Mouse (Mus musculus) adrenal gland, adult 2 months (tissue): Measurements from ENCODE around the gene Qdpr. TPM values are rescaled to one million over a fixed set of nuclear protein-coding genes. Genes with fewer than 3 reads are reported as not detected.
A peak's percentile ranks its signal among the peaks of the same experiment; 100 is the strongest.

Experiments
- DNase-seq: peaks from one replicate; pipeline ENCODE4 v3.0.0; 2021
- long read RNA-seq: library from polyadenylated mRNA; stranded (forward); transcript quantifications from one replicate; pipeline ENCODE4 v2.0.0, GENCODE M21; 2021
- polyA plus RNA-seq: library from polyadenylated mRNA; depleted of rRNA; stranded (reverse); fragments of >200 nt; gene quantifications from 2 replicates; pipeline ENCODE4 v1.2.3, GENCODE M21; 2012; rRNA removed
- total RNA-seq, 2 experiments: library from RNA; stranded (reverse); gene quantifications; 2 replicates each; pipeline ENCODE4 v1.2.3; 2021

Gene Qdpr
- total RNA-seq (100 to 1,000 TPM; 106 to 138 TPM), polyA plus RNA-seq (91.6 and 107 TPM in 2 replicates)
- long read RNA-seq, transcript Qdpr-201 (7 exons, 1,380 nt), result major isoform, 105 of 115 reads
- long read RNA-seq, partial matches to known transcripts, result 1 of 115 reads
- long read RNA-seq, other reads (novel, unspliced or antisense), result 9 of 115 reads

GRCm38 (mm10) chr5:45449831-45450716, at the start of gene Qdpr:
Gene Qdpr, minus strand, starts transcription at chr5:45450236.
- DNase-seq, result peak; percentile 96

DNA sequence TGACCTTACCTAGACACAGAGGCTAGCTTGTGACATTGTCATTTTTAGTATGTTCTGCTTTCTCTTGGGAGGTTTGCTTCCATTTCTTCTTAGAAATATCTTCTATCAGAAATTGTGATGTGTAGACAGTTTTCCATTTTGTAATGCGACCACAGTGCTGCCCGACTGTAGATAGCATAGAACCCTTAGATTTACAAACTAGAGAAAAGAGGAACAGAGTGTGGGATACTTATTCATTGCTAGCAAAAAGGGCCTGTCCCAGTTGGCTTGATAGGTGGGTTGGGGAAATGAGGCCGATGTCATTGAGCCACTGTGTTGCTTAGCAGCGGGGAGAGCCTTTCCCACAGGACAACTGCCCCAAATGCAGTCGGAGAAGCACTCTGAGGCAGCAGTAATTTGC, 47.5 kb upstream of the Qdpr start:
- DNase-seq, result no peak

GRCm38 (mm10) chr5:45496930-45497550, 47.0 kb upstream of the Qdpr start:
- no peak for DNase-seq

DNA sequence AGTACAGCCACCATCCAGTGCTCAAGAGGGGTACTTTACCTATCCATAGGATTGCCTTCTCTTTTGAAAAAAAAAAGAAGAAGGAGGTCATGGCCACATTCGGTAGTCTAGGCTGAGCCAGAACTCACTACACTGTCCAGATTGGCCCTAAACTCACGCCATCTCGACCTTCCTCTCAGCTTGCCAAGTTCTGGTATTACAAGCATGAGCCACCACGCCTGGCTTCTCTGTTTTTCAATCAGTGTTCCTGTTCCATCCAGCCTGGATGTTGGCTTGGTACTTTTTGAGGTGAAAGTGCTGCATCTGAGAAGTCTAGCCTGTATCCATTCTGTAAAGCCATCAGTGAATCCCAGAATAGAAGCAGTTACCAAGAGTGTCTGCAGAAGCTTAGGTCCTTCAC, 46.4 kb upstream of the Qdpr start:
- DNase-seq, result no peak

- DNase-seq, result no peak
Observed at GRCm38 (mm10) chr5:45496042-45496441, 46.0 kb upstream of the Qdpr start.

DNA sequence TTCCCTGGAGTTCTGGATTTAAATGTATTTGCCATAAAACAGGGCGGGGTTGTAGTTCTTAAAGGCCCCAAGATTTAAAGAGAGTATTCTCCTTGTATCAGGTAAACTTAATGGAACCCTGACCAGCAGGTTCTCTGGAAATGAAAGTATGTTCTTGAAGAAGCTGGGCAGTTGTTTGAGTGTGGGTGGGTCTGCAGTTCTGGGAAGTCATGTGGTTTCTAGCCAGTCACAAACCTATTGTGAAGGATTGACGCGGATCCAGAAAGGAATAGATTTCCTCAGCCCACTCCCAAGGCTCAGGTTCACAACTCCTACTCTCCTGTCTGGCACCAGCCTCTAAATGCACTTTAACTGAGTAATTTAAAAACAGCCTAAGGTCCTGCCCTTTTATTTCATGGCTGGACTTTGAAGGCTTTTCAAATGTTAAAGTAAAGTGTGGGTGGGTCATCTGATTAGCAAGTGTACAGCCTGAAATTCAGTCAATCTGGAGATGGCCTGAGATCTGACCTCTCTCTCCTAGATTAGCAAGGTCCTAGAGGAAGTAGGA, 45.5 kb upstream of the Qdpr start:
- no peak for DNase-seq

DNA sequence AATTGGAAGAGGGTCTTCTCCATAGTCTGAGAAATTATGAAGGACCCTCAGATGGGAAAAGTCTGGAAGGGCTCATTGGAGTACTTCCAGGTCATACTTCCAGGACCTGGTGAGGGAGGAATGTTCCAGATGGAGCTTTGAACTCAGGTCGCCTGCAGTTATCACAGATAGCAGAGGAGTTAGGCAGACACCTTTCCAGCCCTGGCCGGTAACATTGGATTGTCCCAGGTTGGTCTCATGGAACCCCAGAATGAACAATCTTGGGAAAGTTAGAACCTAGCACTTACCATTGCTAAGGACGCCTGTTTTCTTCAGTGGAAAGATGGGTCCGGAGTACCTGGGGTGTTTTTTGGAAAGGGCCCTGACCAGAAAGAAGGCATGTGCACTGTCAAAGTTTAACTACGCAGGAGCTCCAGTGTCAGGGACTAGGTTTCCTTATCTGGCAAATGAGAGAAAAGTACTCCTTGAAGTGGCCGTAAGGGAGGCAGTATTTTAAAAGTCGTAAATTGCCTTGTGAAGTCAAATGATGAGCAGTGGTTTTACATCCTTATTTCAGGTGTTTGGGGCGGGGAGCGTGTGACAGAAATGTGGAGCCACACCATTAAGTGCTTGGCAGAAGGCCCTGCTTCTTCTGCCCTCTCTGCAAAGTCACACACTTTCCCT, 44.2 kb upstream of the Qdpr start:
- DNase-seq, result no peak

DNA sequence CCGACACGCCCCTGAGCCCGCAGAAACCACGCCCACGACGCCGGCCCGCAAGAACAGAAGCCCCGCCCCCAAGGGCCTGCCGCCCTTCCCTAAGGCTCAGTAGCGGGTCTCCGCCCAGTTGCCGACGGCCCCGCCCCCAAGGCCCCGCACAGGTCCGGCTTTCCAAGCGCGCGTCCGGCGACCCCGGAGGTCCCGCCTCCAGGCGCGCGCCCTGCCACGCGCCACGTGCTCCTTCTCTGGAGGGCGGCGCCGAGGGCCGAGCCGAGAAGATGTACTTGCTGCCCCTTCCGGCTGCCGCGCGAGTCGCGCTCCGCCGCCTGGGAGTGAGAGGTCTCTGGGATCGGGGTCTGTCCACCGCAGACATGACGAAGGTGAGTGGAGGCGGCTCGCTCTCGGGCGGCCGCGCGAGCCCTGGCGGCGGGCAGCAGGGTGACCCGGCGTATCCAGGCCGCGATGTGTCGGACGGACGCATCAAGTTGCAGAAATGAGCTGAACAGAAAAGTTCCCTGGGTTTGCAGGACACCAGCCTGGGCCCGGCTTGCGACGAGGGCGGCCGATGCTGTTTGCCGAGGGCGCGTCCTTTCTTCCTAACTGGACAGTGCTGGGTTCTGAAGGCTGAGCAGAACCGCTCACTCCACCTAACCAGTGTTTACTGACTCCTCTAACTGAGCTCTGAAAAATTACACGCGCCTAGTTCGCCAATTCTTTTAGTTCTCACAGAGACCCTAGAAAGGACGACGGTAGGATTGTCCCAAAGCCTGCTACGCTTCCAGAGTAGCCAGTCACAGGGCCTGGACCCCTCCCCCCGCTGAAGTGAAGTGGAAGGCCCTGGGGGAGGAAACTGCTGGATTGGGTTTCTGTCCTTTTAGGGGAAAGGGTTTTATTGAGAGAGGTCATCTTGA, 43.4 kb upstream of the Qdpr start, which contains the start of gene Lap3:
Gene Lap3, plus strand, starts transcription at position 184 of the 902 bp plus-strand sequence.
- peak; percentile 100 for DNase-seq

- no peak for DNase-seq
Observed at GRCm38 (mm10) chr5:45491776-45492175, 41.7 kb upstream of the Qdpr start.

DNA sequence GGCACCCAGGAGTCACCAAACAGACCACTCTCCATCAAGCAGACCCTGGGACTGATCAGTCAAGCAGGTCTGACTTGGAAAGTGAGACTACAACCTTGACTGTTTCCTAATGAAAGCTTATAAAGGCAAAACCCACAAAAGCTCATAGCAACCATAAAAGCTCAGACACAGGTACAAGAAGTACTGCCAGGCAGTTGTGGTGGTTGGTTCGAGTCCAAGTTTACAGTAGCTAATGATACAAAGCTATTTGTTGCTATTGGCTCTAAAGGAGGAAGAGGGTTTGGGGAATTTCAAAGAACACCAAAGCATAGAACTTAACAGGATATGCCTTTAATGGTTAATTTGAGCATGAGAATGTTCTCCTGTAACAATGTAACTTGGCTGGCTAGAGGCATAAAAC, 33.6 kb upstream of the Qdpr start:
- no peak for DNase-seq

GRCm38 (mm10) chr5:45482607-45483006, 32.6 kb upstream of the Qdpr start:
- no peak for DNase-seq

DNA sequence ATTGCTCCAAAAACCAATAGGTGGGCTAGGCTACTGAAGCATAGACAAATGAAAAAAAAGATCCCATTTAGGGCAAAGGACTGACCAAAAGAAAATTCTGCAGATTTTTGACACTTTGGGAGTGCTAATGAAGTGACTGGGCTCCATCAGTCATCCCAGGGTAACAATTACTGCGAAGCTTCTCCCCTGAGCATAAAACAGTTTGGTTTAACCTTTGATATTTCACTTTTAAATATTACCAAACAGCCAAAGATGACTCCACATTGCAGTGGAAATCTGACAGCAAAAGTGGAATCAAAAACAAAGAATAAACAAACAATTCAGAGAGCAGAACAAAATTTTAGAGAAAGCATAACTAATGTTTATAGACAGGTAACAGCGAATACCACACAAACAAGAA, 31.1 kb upstream of the Qdpr start:
- DNase-seq, result no peak

GRCm38 (mm10) chr5:45480066-45480465, 30.0 kb upstream of the Qdpr start:
- DNase-seq, result no peak

- DNase-seq, result no peak
Observed at GRCm38 (mm10) chr5:45477601-45478000, 27.6 kb upstream of the Qdpr start.

- no peak for DNase-seq
Observed at GRCm38 (mm10) chr5:45476288-45476687, 26.3 kb upstream of the Qdpr start.

GRCm38 (mm10) chr5:45475771-45476170, 25.7 kb upstream of the Qdpr start:
- no peak for DNase-seq

GRCm38 (mm10) chr5:45474758-45475157, 24.7 kb upstream of the Qdpr start:
- no peak for DNase-seq

DNA sequence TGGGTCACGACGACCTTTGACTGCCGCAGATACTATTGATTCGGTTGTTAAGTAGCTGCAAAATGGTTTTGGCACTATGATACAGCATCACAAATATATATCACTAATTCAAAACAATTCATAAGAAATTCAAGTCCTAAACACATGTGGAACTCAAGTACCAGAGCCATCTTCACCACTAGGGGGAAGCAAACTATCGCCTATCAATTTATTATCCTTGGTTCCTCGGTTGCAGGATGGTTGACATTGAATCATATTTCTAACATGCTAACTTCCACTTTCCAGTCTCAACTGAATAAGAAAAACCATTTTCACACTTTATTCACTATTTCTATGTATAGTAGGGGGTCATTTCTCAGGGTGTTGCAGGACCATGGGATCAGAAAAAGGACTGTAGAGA, 24.2 kb upstream of the Qdpr start:
- DNase-seq, result peak; percentile 38

GRCm38 (mm10) chr5:45473521-45473920, 23.5 kb upstream of the Qdpr start:
- DNase-seq, result no peak

DNA sequence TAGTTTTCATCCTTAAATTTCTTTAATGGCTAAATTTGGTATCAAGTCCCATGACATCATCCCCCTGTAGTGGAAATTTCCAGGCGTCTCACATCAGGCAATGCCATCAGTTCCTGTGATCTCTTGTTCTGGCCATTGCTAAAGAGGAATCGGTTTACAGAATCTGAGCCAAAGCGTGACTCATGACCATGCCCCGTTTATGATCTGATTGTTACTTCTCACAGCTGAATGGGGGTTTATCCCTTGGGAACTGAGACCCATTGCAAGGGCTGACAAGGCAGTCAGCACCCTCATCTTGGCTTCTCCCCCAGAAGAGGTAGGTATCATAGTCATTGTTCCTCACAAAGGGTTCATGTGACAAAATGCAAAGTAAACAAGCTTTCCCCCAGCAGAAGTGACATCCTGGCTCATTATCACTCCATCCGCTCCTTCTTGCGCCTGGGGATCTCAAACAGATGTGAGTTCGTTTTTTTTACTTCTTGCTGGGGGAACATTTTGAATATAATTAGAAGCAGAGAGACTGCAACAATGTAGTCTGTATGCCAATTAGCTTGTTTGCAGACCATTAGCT, 22.9 kb upstream of the Qdpr start:
- peak; percentile 57 for DNase-seq

- no peak for DNase-seq
Observed at GRCm38 (mm10) chr5:45454456-45454855, 4.4 kb upstream of the Qdpr start.
